Mouse (Mus musculus) CH12.LX (cell line): ENCODE results near the gene Snx11. TPM values are rescaled to one million over a fixed set of nuclear protein-coding genes. Genes with fewer than 3 reads are reported as not detected.

Experiments
- DNase-seq: peaks from one replicate; pipeline ENCODE4 v3.0.0-alpha.2; 2013; ENCODE audit errors: extremely low read depth
- H3K27ac ChIP-seq: 2 replicates; pipeline ENCODE4 v1.5.1; 2012; ENCODE audit warnings: low read depth, mild to moderate bottlenecking, control low read depth, moderate library complexity; ENCODE audit not compliant: insufficient read depth
- H3K27me3 ChIP-seq: replicated peaks from 2 replicates; pipeline ENCODE3; 2012; ENCODE audit warnings: inconsistent platforms
- H3K36me3 ChIP-seq, 2 experiments: replicated peaks in 1 of 2; 2 replicates each; pipeline versions ENCODE3 to v1.6.1; 2012; ENCODE audit warnings: inconsistent platforms in 1 of 2, low read length in 1 of 2, mild to moderate bottlenecking in 1 of 2, mixed read lengths in 1 of 2, moderate library complexity in 1 of 2; ENCODE audit not compliant: control insufficient read depth in 1 of 2, insufficient read depth in 1 of 2
- H3K4me1 ChIP-seq, 2 experiments: 2 replicates each; pipeline ENCODE4 v1.6.1; 2012; ENCODE audit warnings: inconsistent platforms in 1 of 2, moderate library complexity in 1 of 2; ENCODE audit not compliant: insufficient read depth in 2 of 2, control insufficient read depth in 1 of 2
- H3K4me2 ChIP-seq: 2 replicates; pipeline ENCODE4 v1.6.1; 2012; ENCODE audit warnings: low read depth, mild to moderate bottlenecking, control low read depth; ENCODE audit not compliant: poor library complexity, insufficient read depth, severe bottlenecking
- H3K4me3 ChIP-seq, 3 experiments: fragments of 150-350 bp in 1 of 3; sonication (generic) in 1 of 3; replicated peaks in 1 of 3; 2 replicates each; pipeline versions ENCODE3 to v1.5.1; 2011 to 2012; ENCODE audit warnings: low read depth in 2 of 3, low read length in 2 of 3, mild to moderate bottlenecking in 2 of 3, moderate library complexity in 2 of 3, control low read depth in 1 of 3, improper control_type of control experiment in 1 of 3, inconsistent platforms in 1 of 3, mixed read lengths in 1 of 3; ENCODE audit not compliant: poor library complexity in 1 of 3
- H3K79me2 ChIP-seq: replicated peaks from 2 replicates; pipeline ENCODE4 v1.6.1; 2012; ENCODE audit warnings: mild to moderate bottlenecking, moderate library complexity; ENCODE audit not compliant: control insufficient read depth, poor library complexity, insufficient read depth, severe bottlenecking; ENCODE audit errors: extremely low read depth
- H3K9ac ChIP-seq: 2 replicates; pipeline ENCODE4 v1.6.1; 2012; ENCODE audit warnings: low read depth, mild to moderate bottlenecking, control low read depth, moderate library complexity; ENCODE audit not compliant: insufficient read depth
- H3K9me3 ChIP-seq: replicated peaks from 2 replicates; pipeline ENCODE3; 2012; ENCODE audit warnings: low read length, inconsistent platforms, mixed read lengths
- CHD1 ChIP-seq: IDR thresholded peaks from 2 replicates; pipeline ENCODE4 v1.6.1; 2012; ENCODE audit warnings: low read depth, low read length, improper control_type of control experiment, inconsistent platforms
- CTCF ChIP-seq, 2 experiments: IDR thresholded peaks in 1 of 2; conservative IDR thresholded peaks in 1 of 2; 2 replicates each; pipeline ENCODE4 v1.5.1; 2011 to 2012; ENCODE audit warnings: low read depth in 2 of 2, low read length in 2 of 2, improper control_type of control experiment in 1 of 2, inconsistent platforms in 1 of 2, mild to moderate bottlenecking in 1 of 2, moderate library complexity in 1 of 2
- E2F4 ChIP-seq: IDR thresholded peaks from 2 replicates; pipeline ENCODE4 v1.6.1; 2011; ENCODE audit warnings: low read depth, low read length, improper control_type of control experiment; ENCODE audit not compliant: insufficient replicate concordance
- EP300 ChIP-seq: IDR thresholded peaks from 2 replicates; pipeline ENCODE4 v1.6.1; 2011; ENCODE audit warnings: low read length, improper control_type of control experiment
- GABPA ChIP-seq: IDR thresholded peaks from 2 replicates; pipeline ENCODE4 v1.6.1; 2012; ENCODE audit warnings: low read depth, low read length, improper control_type of control experiment, inconsistent platforms; ENCODE audit not compliant: insufficient replicate concordance
- HCFC1 ChIP-seq: IDR thresholded peaks from 2 replicates; pipeline ENCODE4 v1.6.1; 2012; ENCODE audit warnings: low read depth, mild to moderate bottlenecking, inconsistent platforms, low read length, improper control_type of control experiment
- IRF4 ChIP-seq: IDR thresholded peaks from 2 replicates; pipeline ENCODE4 v1.6.1; 2014; ENCODE audit warnings: low read depth, mild to moderate bottlenecking, inconsistent platforms, low read length, improper control_type of control experiment
- JUN ChIP-seq: IDR thresholded peaks from 2 replicates; pipeline ENCODE4 v1.6.1; 2011; ENCODE audit warnings: low read depth, mild to moderate bottlenecking, low read length, improper control_type of control experiment, moderate library complexity; ENCODE audit not compliant: insufficient read depth
- JUND ChIP-seq: conservative IDR thresholded peaks from 2 replicates; pipeline ENCODE4 v1.6.1; 2011; ENCODE audit warnings: low read depth, low read length, improper control_type of control experiment
- KAT2A ChIP-seq: IDR thresholded peaks from 2 replicates; pipeline ENCODE4 v1.6.1; 2012; ENCODE audit warnings: low read length, improper control_type of control experiment, inconsistent platforms; ENCODE audit not compliant: insufficient replicate concordance
- MAFK ChIP-seq: IDR thresholded peaks from 2 replicates; pipeline ENCODE4 v1.6.1; 2011; ENCODE audit warnings: low read length, improper control_type of control experiment; ENCODE audit not compliant: insufficient replicate concordance
- MAX ChIP-seq: IDR thresholded peaks from 2 replicates; pipeline ENCODE4 v1.6.1; 2011; ENCODE audit warnings: low read length, improper control_type of control experiment
- MEF2A ChIP-seq: IDR thresholded peaks from 2 replicates; pipeline ENCODE4 v1.6.1; 2014; ENCODE audit warnings: low read depth, mild to moderate bottlenecking, inconsistent platforms, low read length, improper control_type of control experiment, borderline replicate concordance
- MYC ChIP-seq: IDR thresholded peaks from 2 replicates; pipeline ENCODE4 v1.6.1; 2011; ENCODE audit warnings: low read depth, mild to moderate bottlenecking, improper control_type of control experiment, low read length
- NELFE ChIP-seq: IDR thresholded peaks from 2 replicates; pipeline ENCODE4 v1.6.1; 2011; ENCODE audit warnings: low read depth, low read length, improper control_type of control experiment
- PAX5 ChIP-seq: IDR thresholded peaks from 2 replicates; pipeline ENCODE4 v1.6.1; 2012; ENCODE audit warnings: low read length, inconsistent platforms, mixed read lengths
- POLR2AphosphoS2 ChIP-seq: IDR thresholded peaks from 2 replicates; pipeline ENCODE4 v1.6.1; 2011; ENCODE audit warnings: low read depth, low read length, improper control_type of control experiment
- RAD21 ChIP-seq: IDR thresholded peaks from 2 replicates; pipeline ENCODE4 v1.6.1; 2011; ENCODE audit warnings: low read depth, mild to moderate bottlenecking, low read length, improper control_type of control experiment, moderate library complexity
- RCOR1 ChIP-seq: conservative IDR thresholded peaks from 2 replicates; pipeline ENCODE4 v1.6.1; 2012; ENCODE audit warnings: low read depth, mild to moderate bottlenecking, inconsistent platforms, low read length, improper control_type of control experiment
- SIN3A ChIP-seq: IDR thresholded peaks from 2 replicates; pipeline ENCODE4 v1.6.1; 2012; ENCODE audit warnings: low read length, improper control_type of control experiment, inconsistent platforms
- SMC3 ChIP-seq: IDR thresholded peaks from 2 replicates; pipeline ENCODE4 v1.6.1; 2011; ENCODE audit warnings: low read depth, low read length, improper control_type of control experiment
- TBP ChIP-seq: conservative IDR thresholded peaks from 2 replicates; pipeline ENCODE4 v1.6.1; 2011; ENCODE audit warnings: low read depth, low read length, improper control_type of control experiment
- TCF12 ChIP-seq: IDR thresholded peaks from 2 replicates; pipeline ENCODE4 v1.6.1; 2014; ENCODE audit warnings: low read depth, mild to moderate bottlenecking, inconsistent platforms, low read length, improper control_type of control experiment
- UBTF ChIP-seq: IDR thresholded peaks from 2 replicates; pipeline ENCODE4 v1.6.1; 2012; ENCODE audit warnings: low read depth, mild to moderate bottlenecking, inconsistent platforms, low read length, improper control_type of control experiment, moderate library complexity
- USF2 ChIP-seq: conservative IDR thresholded peaks from 2 replicates; pipeline ENCODE4 v1.6.1; 2011; ENCODE audit warnings: low read depth, low read length, improper control_type of control experiment
- ZC3H11A ChIP-seq: IDR thresholded peaks from 2 replicates; pipeline ENCODE4 v1.6.1; 2012; ENCODE audit warnings: low read depth, mild to moderate bottlenecking, inconsistent platforms, low read length, improper control_type of control experiment
- ZNF384 ChIP-seq: IDR thresholded peaks from 2 replicates; pipeline ENCODE4 v1.6.1; 2012; ENCODE audit warnings: low read depth, low read length, improper control_type of control experiment, inconsistent platforms
- dilution Hi-C: fragments of 300-500 bp; cut with MboI; formaldehyde crosslinking; loops from 2 replicates; pipeline ENCODE4 v1.14.3; 2020; ENCODE audit warnings: low sequenced_read_pairs; ENCODE audit not compliant: extremely low pct_unique_long_range_greater_than_20kb, extremely low pct_ligation_motif_present
- in situ Hi-C: fragments of 300-500 bp; cut with MboI; formaldehyde crosslinking; loops from 3 replicates; pipeline ENCODE4 v1.14.3; 2019; ENCODE audit warnings: low sequenced_read_pairs, low pct_ligation_motif_present, low pct_unique_long_range_greater_than_20kb, mixed read lengths
- polyA plus RNA-seq: library from polyadenylated mRNA; unstranded; fragments of >175 nt; gene quantifications from 2 replicates; pipeline ENCODE4 v1.2.1, GENCODE M21; 2012; ENCODE audit warnings: low read depth; ENCODE audit not compliant: insufficient read length
- total RNA-seq, 2 experiments: library from RNA; depleted of rRNA; stranded (reverse); fragments of 300-350 nt in 1 of 2; fragments of >200 nt in 1 of 2; gene quantifications; 2 replicates each; pipeline ENCODE4 v1.2.3; 2012 to 2014

The Snx11 gene
- total and polyA plus RNA-seq, 3 experiments, result 153 to 244 (median 217) TPM

DNA sequence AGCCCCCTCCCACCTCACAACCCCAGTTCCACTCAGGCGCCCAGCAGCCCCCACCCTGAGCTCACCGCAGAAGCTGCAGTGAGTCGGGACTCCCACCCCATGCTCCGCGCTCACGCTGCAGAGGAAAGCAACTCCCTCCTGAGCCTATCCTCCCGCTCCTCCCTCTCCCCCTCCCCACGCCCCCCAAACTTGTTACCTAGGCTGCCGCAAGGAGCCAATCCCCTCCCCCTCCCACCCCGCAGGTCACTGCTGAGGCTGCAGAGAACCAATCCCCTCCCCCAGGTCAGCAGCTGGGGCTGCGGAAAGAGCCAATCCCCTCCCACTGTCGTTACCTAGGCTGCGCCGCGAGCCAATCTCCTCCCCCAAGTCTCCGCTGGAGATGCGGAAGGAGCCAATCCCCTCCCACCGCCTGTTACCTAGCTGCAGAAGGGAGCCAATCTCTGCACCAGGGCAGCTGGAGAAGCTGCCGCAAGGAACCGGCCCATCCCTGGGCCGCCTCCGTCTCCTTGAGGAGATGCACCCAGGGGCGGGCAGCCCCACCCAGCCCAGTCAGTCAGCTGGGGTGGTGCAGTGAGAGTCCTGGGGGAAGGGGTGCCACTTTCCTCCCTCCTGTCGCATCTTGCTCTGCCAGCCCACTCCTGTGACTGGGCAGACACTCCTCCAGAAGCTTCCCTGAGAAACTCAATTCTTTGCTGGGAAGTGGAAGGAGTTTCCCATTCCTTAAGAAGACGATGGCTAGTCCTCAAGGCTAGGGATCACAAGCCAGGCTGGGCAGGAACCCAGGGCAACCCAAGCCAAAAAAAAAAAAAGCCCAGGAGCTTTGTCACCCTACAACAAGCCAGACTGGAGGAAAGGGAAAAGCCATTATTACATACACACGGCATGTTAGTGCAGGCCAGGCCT is 46.8 kb upstream of the Snx11 start (continued):
- TF ChIP-seq HCFC1, result peak; percentile 56
- no peak for TF ChIP-seq CHD1
- TF ChIP-seq ZC3H11A, result no peak
- TF ChIP-seq RAD21, result no peak

- H3K27ac ChIP-seq, result peak overlapping the region; percentile 99
- dilution Hi-C loops, result no loop called here
- H3K36me3 ChIP-seq, result peaks cover 53 to 70% of the 10 kb centered on the region in 2 experiments
Observed at GRCm38 (mm10) chr11:96823471-96823837, 46.1 kb upstream of the Snx11 start.

DNA sequence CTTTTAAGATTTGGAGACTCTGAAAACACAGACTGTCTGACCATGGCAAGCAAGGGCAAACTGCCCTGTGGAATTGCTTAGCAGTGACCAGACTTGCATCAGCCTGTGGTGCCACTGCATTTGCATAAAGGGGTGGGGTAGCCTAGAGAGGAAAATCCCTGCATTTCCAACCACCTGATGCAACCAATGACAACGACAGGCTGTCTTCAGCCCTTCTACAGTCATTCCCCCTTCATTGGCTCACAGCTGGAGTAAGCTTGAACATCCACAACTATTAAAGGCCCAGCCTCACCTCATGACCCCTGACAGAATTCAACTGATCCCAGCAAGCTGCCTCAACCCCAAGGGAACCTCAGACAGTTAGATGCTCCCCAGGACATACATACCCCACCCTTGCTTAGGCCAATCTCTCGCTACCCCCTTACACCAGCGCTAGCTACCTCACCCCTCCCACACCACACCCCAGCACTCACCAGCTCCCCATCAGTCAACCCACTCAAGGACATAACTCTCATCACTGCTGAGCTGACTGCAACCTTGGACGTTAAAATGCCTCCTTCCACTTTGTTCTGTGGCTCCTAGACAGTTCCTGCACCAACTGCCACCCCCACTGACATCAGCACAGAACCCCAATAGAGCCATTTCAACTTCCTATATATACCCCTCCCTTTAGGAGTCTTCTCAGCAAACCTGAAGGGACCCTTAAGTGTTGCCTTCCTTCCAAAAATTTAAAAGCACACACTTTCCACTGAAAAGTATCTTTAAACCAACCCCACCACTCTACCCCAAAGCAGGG is 45.5 kb upstream of the Snx11 start:
- Histone ChIP-seq H3K4me3 (peak overlapping the region; percentile 67 to 79 (median 74)), H3K4me1 (peaks cover 38 to 76% of the 10 kb centered on the region in 2 experiments), H3K9ac (peak overlapping the region; percentile 100), H3K79me2 (peaks cover 86% of the 10 kb centered on the region), H3K9me3 (no peaks in the 10 kb centered on the region), H3K27me3 (no peaks in the 10 kb centered on the region), H3K36me3 (peaks cover 59 to 73% of the 10 kb centered on the region in 2 experiments), H3K4me2 (peak overlapping the region; percentile 80), H3K27ac (peak overlapping the region; percentile 99)
- dilution Hi-C loops, result no loop called here
- peak; percentile 99 for DNase-seq
- in situ Hi-C loops, result no loop called here
- TF ChIP-seq RAD21 (no peak; the same call in 1 of the 2 replicates), MAFK (no peak), GABPA (no peak), MAX (peak; percentile 36; the same call in 1 of the 2 replicates), SMC3 (no peak), USF2 (0 out of 2 replicates have a peak, but pooled peaks have one; percentile 32), TCF12 (peak; percentile 89), CTCF (conservative IDR thresholded peaks at IDR 0.05 in 1 of 2, IDR thresholded peaks at IDR 0.05 in 1 of 2; ENCODE audit: low read depth in 2 of 2, low read length in 2 of 2) (no peak), POLR2AphosphoS2 (peak; percentile 93; the same call in 1 of the 2 replicates), ZNF384 (no peak), MEF2A (0 out of 2 replicates have a peak, but pooled peaks have one; percentile 3), KAT2A (peak; percentile 40; the same call in 1 of the 2 replicates), E2F4 (no peak), JUND (peak; percentile 67), JUN (no peak; the same call in 1 of the 2 replicates)

More at GRCm38 (mm10) chr11:96823471-96823837, 46.1 kb upstream of the Snx11 start:
- peaks cover 85% of the 10 kb centered on the region for H3K79me2 ChIP-seq
- H3K4me3 ChIP-seq, result peak overlapping the region; percentile 67 to 79 (median 74)
- in situ Hi-C loops, result no loop called here
- H3K9ac ChIP-seq, result peak overlapping the region; percentile 95
- DNase-seq, result no peak
- peak overlapping the region; percentile 35; the same call in 1 of the 2 replicates for H3K4me2 ChIP-seq
- H3K27me3 ChIP-seq, result no peaks in the 10 kb centered on the region
- no peaks in the 10 kb centered on the region for H3K9me3 ChIP-seq
- TF ChIP-seq TBP (no peak), RCOR1 (0 out of 2 replicates have a peak, but pooled peaks have one; percentile 21), USF2 (no peak), MEF2A (peak; percentile 7; the same call in 1 of the 2 replicates), CHD1 (peak; percentile 96; the same call in 1 of the 2 replicates), MAFK (no peak), UBTF (no peak), IRF4 (no peak), CTCF (conservative IDR thresholded peaks at IDR 0.05 in 1 of 2, IDR thresholded peaks at IDR 0.05 in 1 of 2; ENCODE audit: low read depth in 2 of 2, low read length in 2 of 2) (no peak), EP300 (peak; percentile 1; the same call in 1 of the 2 replicates), SIN3A (no peak), MYC (no peak), PAX5 (no peak), NELFE (no peak), E2F4 (no peak), TCF12 (no peak), MAX (peak; percentile 10; the same call in 1 of the 2 replicates), SMC3 (no peak)
- H3K4me1 ChIP-seq, result peaks cover 33 to 76% of the 10 kb centered on the region in 2 experiments
